Mouse (Mus musculus) stomach, embryonic 14.5 days (tissue): ENCODE results near the gene Erich2. TPM values are rescaled to one million over a fixed set of nuclear protein-coding genes. Genes with fewer than 3 reads are reported as not detected.

Source experiments
- ATAC-seq: fragments of 200-750 bp; cut with Nextera tagmentation; 2 replicates; pipeline ENCODE4 v1.8.0; 2017; ENCODE audit warnings: low read depth, moderate TSS enrichment; ENCODE audit not compliant: insufficient number of reproducible peaks, insufficient read depth, low FRiP score
- H3K27ac ChIP-seq: fragments of 300-500 bp; sonication (generic); 2 replicates; pipeline ENCODE4 v1.5.1; 2014; ENCODE audit warnings: mild to moderate bottlenecking, low read length, moderate library complexity, mixed read lengths
- H3K27me3 ChIP-seq: fragments of 300-500 bp; sonication (generic); 2 replicates; pipeline ENCODE4 v1.6.1; 2014; ENCODE audit warnings: low read length, control low read depth, mixed read lengths; ENCODE audit not compliant: control insufficient read depth, insufficient read depth
- H3K36me3 ChIP-seq: fragments of 300-500 bp; sonication (generic); 2 replicates; pipeline ENCODE4 v1.6.1; 2014; ENCODE audit warnings: mild to moderate bottlenecking, control low read depth, low read length, moderate library complexity, mixed read lengths; ENCODE audit not compliant: control insufficient read depth, insufficient read depth
- H3K4me1 ChIP-seq: fragments of 300-500 bp; sonication (generic); 2 replicates; pipeline ENCODE4 v1.6.1; 2014; ENCODE audit warnings: low read length, control low read depth, mixed read lengths; ENCODE audit not compliant: control insufficient read depth, insufficient read depth
- H3K4me2 ChIP-seq: fragments of 300-500 bp; sonication (generic); replicated peaks from 2 replicates; pipeline ENCODE4 v1.6.1; 2014; ENCODE audit warnings: low read depth, low read length, control low read depth
- H3K4me3 ChIP-seq: fragments of 300-500 bp; sonication (generic); 2 replicates; pipeline ENCODE4 v1.5.1; 2014; ENCODE audit warnings: low read depth, low read length, control low read depth
- H3K9ac ChIP-seq: fragments of 300-500 bp; sonication (generic); replicated peaks from 2 replicates; pipeline ENCODE4 v1.6.1; 2014; ENCODE audit warnings: low read depth, mild to moderate bottlenecking, control low read depth, low read length, moderate library complexity, mixed read lengths
- H3K9me3 ChIP-seq: fragments of 300-500 bp; sonication (generic); 2 replicates; pipeline ENCODE4 v1.6.1; 2016; ENCODE audit warnings: low read depth, low read length, control low read depth; ENCODE audit not compliant: control insufficient read depth
- WGBS: fragments of 180-500 bp; shearing (Covaris S2); extraction: QIAGEN DNeasy Blood & Tissue Kit; methylation state at CpG from one replicate; pipeline ENCODE4 v1.1.7; 2014; 5-methylcytosine and 5-hydroxymethylcytosine counted together
- polyA plus RNA-seq: library from polyadenylated mRNA; unstranded; fragments of >200 nt; fragmentation: Nextera tagmentation; extraction: Ambion mirVana; gene quantifications from 2 replicates; pipeline ENCODE4 v1.2.1, GENCODE M21; 2014

Erich2 gene
- polyA plus RNA-seq, 1 experiment from 2014 or later = 5.4 TPM

DNA sequence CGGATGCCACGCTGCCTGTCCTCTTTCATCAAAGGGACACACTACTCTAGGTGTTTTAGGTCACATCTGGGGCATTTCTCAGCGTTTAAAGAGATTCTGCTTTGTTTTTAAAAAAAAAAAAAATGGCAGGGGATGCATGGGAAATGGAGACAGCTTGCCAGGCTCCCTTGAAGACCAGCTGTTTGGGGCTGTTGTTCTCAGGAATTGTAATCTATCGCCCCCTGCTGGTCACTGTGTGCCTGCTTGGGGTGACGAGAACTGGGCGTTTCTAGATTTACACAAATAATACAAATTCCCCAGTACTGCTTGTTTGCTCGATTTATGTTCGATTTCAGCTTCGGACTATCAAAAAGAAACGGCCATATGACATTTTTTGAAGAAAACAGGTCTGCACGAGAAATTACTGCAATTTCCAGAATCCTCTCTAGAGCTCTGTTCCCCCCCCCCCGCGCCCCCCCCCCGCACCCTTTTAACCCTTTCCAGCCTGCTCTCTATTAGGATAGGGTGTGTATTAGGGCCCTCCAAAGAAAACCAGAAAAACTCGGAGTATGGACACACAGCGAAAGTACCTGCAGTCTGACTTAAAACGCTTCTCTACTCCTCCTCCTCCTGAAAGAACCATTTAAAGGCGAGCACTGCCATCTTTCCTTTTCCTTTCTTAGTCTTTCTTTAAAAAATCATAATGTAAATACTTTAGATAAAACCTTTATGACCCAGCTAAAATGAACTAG is 49.7 kb downstream of the Erich2 start:
- Histone ChIP-seq H3K9me3 (no peaks in the 10 kb centered on the region), H3K27me3 (peaks cover 41% of the 10 kb centered on the region), H3K36me3 (no peaks in the 10 kb centered on the region), H3K4me1 (peaks cover 3% of the 10 kb centered on the region; the same call in 1 of the 2 replicates), H3K4me3 (no peak overlapping the region), H3K27ac (no peak overlapping the region), H3K4me2 (peak overlapping the region; percentile 18; the same call in 1 of the 2 replicates), H3K9ac (no peak overlapping the region)
- WGBS = 4% methylated on average over 17 of the region's 18 CpGs
- no peak for ATAC-seq

GRCm38 (mm10) chr2:70558843-70559451 is 50.3 kb downstream of the Erich2 start:
- Histone ChIP-seq H3K27ac (no peak overlapping the region), H3K9me3 (no peaks in the 10 kb centered on the region), H3K36me3 (no peaks in the 10 kb centered on the region), H3K27me3 (peaks cover 48% of the 10 kb centered on the region), H3K4me1 (peaks cover 3% of the 10 kb centered on the region; the same call in 1 of the 2 replicates), H3K4me2 (peak overlapping the region; percentile 18; the same call in 1 of the 2 replicates), H3K9ac (no peak overlapping the region), H3K4me3 (no peak overlapping the region)
- ATAC-seq = no peak
- 9% methylated on average over 24 of the region's 24 CpGs for WGBS

DNA sequence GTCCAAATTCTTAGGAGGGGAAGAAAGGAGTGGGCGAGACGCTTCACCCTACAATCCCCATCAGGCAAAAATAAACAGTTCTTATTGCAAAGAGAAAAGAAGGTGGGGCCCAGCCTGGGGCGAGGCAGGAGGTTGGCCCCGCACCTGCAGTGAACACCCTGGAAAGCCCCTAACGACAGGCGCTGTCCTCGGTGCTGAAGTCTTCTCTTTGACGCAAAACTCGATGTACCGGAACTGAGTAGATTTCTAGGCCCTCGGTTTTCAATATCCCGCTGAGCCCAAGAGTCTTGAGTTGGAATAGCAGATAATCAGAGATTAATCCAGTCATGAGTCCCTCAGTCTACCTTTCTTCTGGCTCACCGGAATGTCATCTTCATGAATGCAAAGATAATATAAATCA is 50.9 kb downstream of the Erich2 start:
- Histone ChIP-seq H3K4me3 (no peak overlapping the region), H3K36me3 (no peaks in the 10 kb centered on the region), H3K9me3 (no peaks in the 10 kb centered on the region), H3K27me3 (peaks cover 53% of the 10 kb centered on the region), H3K4me1 (peaks cover 3% of the 10 kb centered on the region; the same call in 1 of the 2 replicates), H3K27ac (no peak overlapping the region), H3K4me2 (no peak overlapping the region), H3K9ac (no peak overlapping the region)
- ATAC-seq = peak; percentile 46; the same call in 1 of the 2 replicates
- under 1% methylated on average over 13 of the region's 13 CpGs for WGBS

- Histone ChIP-seq H3K4me1 (peaks cover 7% of the 10 kb centered on the region; the same call in 1 of the 2 replicates), H3K4me3 (no peak overlapping the region), H3K9me3 (no peaks in the 10 kb centered on the region), H3K4me2 (no peak overlapping the region), H3K9ac (no peak overlapping the region), H3K27ac (no peak overlapping the region), H3K27me3 (peaks cover 70% of the 10 kb centered on the region), H3K36me3 (no peaks in the 10 kb centered on the region)
- 2% methylated on average over 29 of the region's 29 CpGs for WGBS
- ATAC-seq = no peak
These were observed 52.6 kb downstream of the Erich2 start for GRCm38 (mm10) chr2:70561077-70561795.

DNA sequence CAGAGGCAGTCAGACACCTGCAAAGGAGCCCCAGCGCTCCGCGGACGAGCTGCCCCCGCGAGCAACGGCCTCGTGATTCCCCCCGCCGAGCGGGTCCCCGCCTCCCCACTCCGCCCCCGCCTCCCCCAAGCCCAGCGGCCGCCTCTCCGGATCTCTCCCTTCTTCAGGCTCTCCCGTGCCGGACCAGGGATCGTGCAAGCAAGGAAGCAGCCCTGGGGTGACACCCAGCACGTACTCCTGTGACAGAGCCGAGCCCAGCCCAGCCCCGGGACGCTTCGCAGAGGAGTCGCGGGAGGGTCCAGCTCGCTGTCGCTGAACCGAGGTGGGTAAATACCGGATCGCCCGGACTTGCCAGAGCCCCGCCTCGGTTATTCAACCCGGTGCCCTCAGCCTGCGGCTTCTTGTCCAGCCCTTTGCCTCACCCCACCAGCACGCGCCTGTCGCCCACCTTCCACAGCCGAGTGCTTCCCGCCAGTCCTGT is 53.4 kb downstream of the Erich2 start:
- under 1% methylated on average over 42 of the region's 42 CpGs for WGBS
- H3K36me3 ChIP-seq = no peaks in the 10 kb centered on the region
- H3K4me3 ChIP-seq = peak overlapping the region; percentile 19
- H3K4me2 ChIP-seq = peak overlapping the region; percentile 27
- no peak overlapping the region for H3K9ac ChIP-seq
- H3K9me3 ChIP-seq = no peaks in the 10 kb centered on the region
- ATAC-seq = no peak
- no peak overlapping the region for H3K27ac ChIP-seq
- peaks cover 79% of the 10 kb centered on the region for H3K27me3 ChIP-seq
- peaks cover 9% of the 10 kb centered on the region; the same call in 1 of the 2 replicates for H3K4me1 ChIP-seq

DNA sequence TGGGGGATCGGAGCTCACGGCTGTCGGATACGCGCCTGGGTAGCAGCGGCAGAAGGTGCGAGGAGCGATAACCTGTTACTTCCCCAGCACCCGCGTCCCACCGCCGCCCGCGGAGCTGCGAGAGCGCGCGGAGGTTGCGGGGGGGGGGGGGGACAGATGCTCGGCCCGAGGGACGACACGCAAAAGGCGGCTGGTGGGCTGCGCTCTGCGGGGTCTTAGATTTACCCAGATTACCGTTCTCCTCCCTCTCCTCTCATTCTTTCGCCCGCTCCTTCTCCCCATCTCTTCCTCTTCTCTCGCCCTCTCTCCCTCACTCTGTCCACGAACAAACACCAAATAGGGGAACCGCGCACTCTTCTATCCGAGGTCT is 54.0 kb downstream of the Erich2 start:
- under 1% methylated on average over 27 of the region's 34 CpGs for WGBS
- Histone ChIP-seq H3K27me3 (peaks cover 83% of the 10 kb centered on the region), H3K4me2 (peak overlapping the region; percentile 27), H3K9me3 (no peaks in the 10 kb centered on the region), H3K4me3 (peak overlapping the region; percentile 19), H3K27ac (no peak overlapping the region), H3K36me3 (no peaks in the 10 kb centered on the region), H3K9ac (no peak overlapping the region), H3K4me1 (peaks cover 13% of the 10 kb centered on the region; the same call in 1 of the 2 replicates)
- no peak for ATAC-seq

DNA sequence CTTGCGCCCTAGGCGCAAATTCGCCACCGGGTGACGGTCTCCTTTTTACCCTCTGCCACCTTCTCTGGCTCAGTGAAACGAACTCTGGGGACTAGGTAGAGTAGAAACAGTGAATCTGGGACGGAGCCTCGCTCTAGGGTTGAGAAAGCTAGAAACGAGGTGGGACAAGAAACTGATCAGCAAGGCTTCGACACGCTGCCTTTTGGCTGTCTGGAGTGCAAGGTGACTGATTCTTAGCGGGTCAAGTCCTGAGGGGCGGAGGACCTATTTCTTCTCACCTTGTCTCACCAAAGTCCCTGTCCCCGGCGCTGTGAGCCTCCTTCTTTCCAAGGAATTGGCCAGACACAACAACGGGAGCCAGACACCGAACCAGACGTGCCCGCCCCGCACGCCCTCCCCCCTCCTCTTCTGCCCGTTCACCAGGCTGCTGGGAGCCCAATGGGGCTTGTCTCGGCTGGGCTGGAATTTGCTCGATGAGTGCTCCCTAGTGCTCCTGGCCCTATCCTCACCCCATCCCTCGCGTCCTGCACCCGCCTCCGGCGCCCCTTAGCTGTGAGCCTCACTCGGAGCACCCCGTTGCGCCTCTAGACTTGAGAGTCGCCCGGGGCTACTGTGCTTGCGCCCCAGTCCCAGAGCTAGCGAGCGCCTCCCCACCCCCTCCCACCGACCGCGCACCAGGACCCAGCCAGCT is 54.5 kb downstream of the Erich2 start:
- no peak for ATAC-seq
- Histone ChIP-seq H3K9ac (no peak overlapping the region), H3K4me2 (no peak overlapping the region), H3K27ac (no peak overlapping the region), H3K4me3 (peak overlapping the region; percentile 19; the same call in 1 of the 2 replicates), H3K27me3 (peaks cover 87% of the 10 kb centered on the region), H3K9me3 (no peaks in the 10 kb centered on the region), H3K4me1 (peaks cover 17% of the 10 kb centered on the region; the same call in 1 of the 2 replicates), H3K36me3 (no peaks in the 10 kb centered on the region)
- under 1% methylated on average over 40 of the region's 40 CpGs for WGBS
